Mouse (Mus musculus) neural tube, embryonic 11.5 days (tissue): Measurements from ENCODE around the gene Plekhm2. TPM values are rescaled to one million over a fixed set of nuclear protein-coding genes. Genes with fewer than 3 reads are reported as not detected.
A peak's percentile ranks its signal among the peaks of the same experiment; 100 is the strongest.

ENCODE experiments used
- ATAC-seq: fragments of 200-750 bp; cut with Nextera tagmentation; 2 replicates; pipeline ENCODE4 v1.8.0; 2017; ENCODE audit warnings: moderate number of reproducible peaks, mild to moderate bottlenecking, moderate TSS enrichment, moderate library complexity; ENCODE audit not compliant: insufficient read depth, low FRiP score, low TSS enrichment
- DNase-seq: peaks from one replicate; pipeline ENCODE4 v3.0.0-alpha.2; 2015; ENCODE audit warnings: low spot score
- H3K27ac ChIP-seq: fragments of 300-500 bp; sonication (generic); 2 replicates; pipeline ENCODE4 v1.5.1; 2014; ENCODE audit warnings: low read depth, mild to moderate bottlenecking, low read length
- H3K27me3 ChIP-seq: fragments of 300-500 bp; sonication (generic); 2 replicates; pipeline ENCODE4 v1.6.1; 2014; ENCODE audit warnings: mild to moderate bottlenecking, low read length, mixed read lengths; ENCODE audit not compliant: control insufficient read depth, insufficient read depth
- H3K36me3 ChIP-seq: fragments of 300-500 bp; sonication (generic); 2 replicates; pipeline ENCODE4 v1.6.1; 2014; ENCODE audit warnings: mild to moderate bottlenecking, low read length, moderate library complexity, mixed read lengths; ENCODE audit not compliant: control insufficient read depth, insufficient read depth
- H3K4me1 ChIP-seq: fragments of 300-500 bp; sonication (generic); 2 replicates; pipeline ENCODE4 v1.6.1; 2014; ENCODE audit warnings: low read length, mixed read lengths; ENCODE audit not compliant: control insufficient read depth, insufficient read depth
- H3K4me2 ChIP-seq: fragments of 300-500 bp; sonication (generic); 2 replicates; pipeline ENCODE4 v1.6.1; 2014; ENCODE audit warnings: low read depth, mild to moderate bottlenecking, moderate library complexity
- H3K4me3 ChIP-seq: fragments of 300-500 bp; sonication (generic); 2 replicates; pipeline ENCODE4 v1.5.1; 2014; ENCODE audit warnings: low read depth, low read length
- H3K9ac ChIP-seq: fragments of 300-500 bp; sonication (generic); 2 replicates; pipeline ENCODE4 v1.6.1; 2014; ENCODE audit warnings: mild to moderate bottlenecking, low read length
- H3K9me3 ChIP-seq: fragments of 300-500 bp; sonication (generic); 2 replicates; pipeline ENCODE4 v1.6.1; 2016; ENCODE audit warnings: low read length; ENCODE audit not compliant: control insufficient read depth
- WGBS: fragments of 180-500 bp; shearing (Covaris S2); extraction: QIAGEN DNeasy Blood & Tissue Kit; methylation state at CpG from one replicate; pipeline ENCODE4 v1.1.7; 2014; 5-methylcytosine and 5-hydroxymethylcytosine counted together
- polyA plus RNA-seq: library from polyadenylated mRNA; unstranded; fragments of >200 nt; fragmentation: Nextera tagmentation; extraction: Ambion mirVana; gene quantifications from 2 replicates; pipeline ENCODE4 v1.2.1, GENCODE M21; 2014

The Plekhm2 gene
- polyA plus RNA-seq, 1 experiment from 2014 or later, result 3.4 TPM

DNA sequence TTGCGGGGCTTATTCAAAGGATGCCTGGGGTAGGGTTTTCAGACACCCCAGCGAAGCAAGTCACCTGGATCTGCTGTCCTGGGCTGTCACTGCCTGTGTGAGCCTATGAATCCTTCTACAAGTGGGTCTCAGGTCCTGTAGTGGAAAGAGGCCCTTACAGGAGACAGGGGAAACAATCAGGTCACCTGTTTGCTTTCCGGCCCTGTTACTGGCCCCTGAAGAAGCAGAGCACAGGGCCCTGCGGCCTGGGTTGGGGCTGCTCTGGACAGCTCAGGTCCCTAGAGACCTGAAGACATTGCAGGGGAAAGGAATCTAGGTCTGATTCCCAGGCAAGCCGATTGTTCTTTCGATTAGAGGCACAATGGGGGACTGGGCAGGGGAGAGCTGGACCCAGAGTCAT, 64.3 kb downstream of the Plekhm2 start:
- no peak overlapping the region for H3K4me3 ChIP-seq
- H3K9me3 ChIP-seq, result no peaks in the 10 kb centered on the region
- H3K9ac ChIP-seq, result no peak overlapping the region
- no peak overlapping the region for H3K4me2 ChIP-seq
- WGBS, result 27% methylated on average over 6 of the region's 6 CpGs
- H3K27me3 ChIP-seq, result peaks cover 6% of the 10 kb centered on the region
- peaks cover 9% of the 10 kb centered on the region for H3K4me1 ChIP-seq
- no peak overlapping the region for H3K27ac ChIP-seq
- DNase-seq (no peak), ATAC-seq (no peak)
- no peaks in the 10 kb centered on the region for H3K36me3 ChIP-seq

GRCm38 (mm10) chr4:141599251-141600141, 65.2 kb downstream of the Plekhm2 start:
- H3K4me1 ChIP-seq, result peaks cover 9% of the 10 kb centered on the region
- no peaks in the 10 kb centered on the region for H3K36me3 ChIP-seq
- peak overlapping the region; percentile 87 for H3K4me2 ChIP-seq
- ATAC-seq (no peak), DNase-seq (peak; percentile 51)
- H3K27me3 ChIP-seq, result peaks cover 6% of the 10 kb centered on the region
- no peaks in the 10 kb centered on the region for H3K9me3 ChIP-seq
- under 1% methylated on average over 53 of the region's 57 CpGs for WGBS
- peak overlapping the region; percentile 73 for H3K9ac ChIP-seq
- H3K27ac ChIP-seq, result peak overlapping the region; percentile 35; the same call in 1 of the 2 replicates
- H3K4me3 ChIP-seq, result peak overlapping the region; percentile 51

DNA sequence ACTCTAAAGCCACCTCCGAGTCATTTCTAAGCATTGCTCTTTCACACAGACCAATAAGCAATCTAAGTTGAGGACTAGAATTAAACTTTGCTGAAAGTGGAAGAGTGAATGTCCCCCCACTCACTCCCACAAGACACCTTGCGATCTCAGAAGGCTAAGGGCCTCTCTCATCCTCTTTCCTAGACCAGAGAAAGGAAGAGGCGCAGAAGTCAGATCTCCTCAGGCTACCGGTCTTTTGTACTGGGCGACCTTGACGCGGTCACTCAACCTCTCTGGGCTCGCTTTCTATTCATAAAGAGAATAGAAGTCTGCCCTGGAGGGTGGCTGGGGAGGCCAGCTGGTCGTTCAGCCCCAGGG, 65.8 kb downstream of the Plekhm2 start:
- Histone ChIP-seq H3K4me3 (peak overlapping the region; percentile 51), H3K27me3 (peaks cover 6% of the 10 kb centered on the region), H3K4me2 (peak overlapping the region; percentile 87), H3K27ac (peak overlapping the region; percentile 35; the same call in 1 of the 2 replicates), H3K9me3 (no peaks in the 10 kb centered on the region), H3K4me1 (peaks cover 9% of the 10 kb centered on the region), H3K9ac (peak overlapping the region; percentile 73), H3K36me3 (no peaks in the 10 kb centered on the region)
- peak; percentile 52 for DNase-seq
- no peak; the same call in 1 of the 2 replicates for ATAC-seq
- 3% methylated on average over 9 of the region's 9 CpGs for WGBS

GRCm38 (mm10) chr4:141598199-141598893, 66.4 kb downstream of the Plekhm2 start:
- H3K36me3 ChIP-seq, result no peaks in the 10 kb centered on the region
- H3K4me1 ChIP-seq, result peaks cover 9% of the 10 kb centered on the region
- peak; percentile 39; the same call in 1 of the 2 replicates for ATAC-seq
- H3K4me2 ChIP-seq, result peak overlapping the region; percentile 87
- H3K4me3 ChIP-seq, result peak overlapping the region; percentile 51
- H3K27ac ChIP-seq, result peak overlapping the region; percentile 35; the same call in 1 of the 2 replicates
- H3K27me3 ChIP-seq, result peaks cover 6% of the 10 kb centered on the region
- under 1% methylated on average over 19 of the region's 19 CpGs for WGBS
- H3K9me3 ChIP-seq, result no peaks in the 10 kb centered on the region
- DNase-seq, result peak; percentile 51
- H3K9ac ChIP-seq, result peak overlapping the region; percentile 73

GRCm38 (mm10) chr4:141596700-141597328, 67.9 kb downstream of the Plekhm2 start:
- peaks cover 6% of the 10 kb centered on the region for H3K27me3 ChIP-seq
- H3K9ac ChIP-seq, result no peak overlapping the region
- H3K36me3 ChIP-seq, result no peaks in the 10 kb centered on the region
- H3K4me1 ChIP-seq, result peaks cover 9% of the 10 kb centered on the region
- ATAC-seq (no peak), DNase-seq (no peak)
- 87% methylated on average over 8 of the region's 8 CpGs for WGBS
- H3K9me3 ChIP-seq, result no peaks in the 10 kb centered on the region
- no peak overlapping the region for H3K4me2 ChIP-seq
- no peak overlapping the region for H3K27ac ChIP-seq
- no peak overlapping the region for H3K4me3 ChIP-seq

GRCm38 (mm10) chr4:141595605-141596268, 69.0 kb downstream of the Plekhm2 start:
- Histone ChIP-seq H3K4me2 (no peak overlapping the region), H3K36me3 (no peaks in the 10 kb centered on the region), H3K9me3 (no peaks in the 10 kb centered on the region), H3K27me3 (peaks cover 6% of the 10 kb centered on the region), H3K4me1 (peaks cover 9% of the 10 kb centered on the region), H3K27ac (no peak overlapping the region), H3K4me3 (no peak overlapping the region), H3K9ac (no peak overlapping the region)
- ATAC-seq, result no peak
- no peak for DNase-seq
- 81% methylated on average over 9 of the region's 9 CpGs for WGBS

DNA sequence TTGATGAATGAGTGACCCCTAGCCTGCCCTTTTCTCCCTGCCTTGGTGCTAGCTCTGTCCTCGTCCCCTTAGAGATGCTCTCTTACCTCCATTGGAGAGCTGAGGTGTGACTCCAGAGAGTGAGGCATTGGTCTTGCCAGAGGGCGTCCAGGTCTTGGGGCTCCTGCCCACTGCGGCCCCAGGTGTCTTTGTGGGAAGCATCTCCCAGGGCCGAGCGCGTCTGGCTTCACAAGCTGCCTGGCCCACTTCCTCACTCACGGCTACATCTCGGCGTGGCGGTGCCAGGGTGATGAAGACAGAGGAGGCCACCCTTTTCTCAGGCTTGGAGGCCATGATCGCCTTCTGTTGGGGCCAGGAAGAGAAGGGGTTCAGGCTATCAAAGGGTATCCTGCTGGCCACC, 69.6 kb downstream of the Plekhm2 start:
- Histone ChIP-seq H3K36me3 (no peaks in the 10 kb centered on the region), H3K4me2 (no peak overlapping the region), H3K9me3 (no peaks in the 10 kb centered on the region), H3K27me3 (peaks cover 4% of the 10 kb centered on the region), H3K4me1 (peaks cover 9% of the 10 kb centered on the region), H3K4me3 (no peak overlapping the region), H3K27ac (no peak overlapping the region), H3K9ac (no peak overlapping the region)
- no peak for DNase-seq
- WGBS, result 94% methylated on average over 11 of the region's 11 CpGs
- no peak for ATAC-seq

- 27% methylated on average over 3 of the region's 3 CpGs for WGBS
- no peak overlapping the region for H3K4me2 ChIP-seq
Observed at GRCm38 (mm10) chr4:141591547-141591946, 73.2 kb downstream of the Plekhm2 start.

More at GRCm38 (mm10) chr4:141591547-141591946, 73.2 kb downstream of the Plekhm2 start:
- Histone ChIP-seq H3K4me1 (no peaks in the 10 kb centered on the region), H3K9ac (no peak overlapping the region), H3K4me3 (no peak overlapping the region), H3K27me3 (no peaks in the 10 kb centered on the region), H3K27ac (no peak overlapping the region), H3K9me3 (no peaks in the 10 kb centered on the region), H3K36me3 (no peaks in the 10 kb centered on the region)
- DNase-seq (peak; percentile 49), ATAC-seq (no peak)
